Mouse (Mus musculus): Measurements from ENCODE around the gene Pitpnc1.

DNA sequence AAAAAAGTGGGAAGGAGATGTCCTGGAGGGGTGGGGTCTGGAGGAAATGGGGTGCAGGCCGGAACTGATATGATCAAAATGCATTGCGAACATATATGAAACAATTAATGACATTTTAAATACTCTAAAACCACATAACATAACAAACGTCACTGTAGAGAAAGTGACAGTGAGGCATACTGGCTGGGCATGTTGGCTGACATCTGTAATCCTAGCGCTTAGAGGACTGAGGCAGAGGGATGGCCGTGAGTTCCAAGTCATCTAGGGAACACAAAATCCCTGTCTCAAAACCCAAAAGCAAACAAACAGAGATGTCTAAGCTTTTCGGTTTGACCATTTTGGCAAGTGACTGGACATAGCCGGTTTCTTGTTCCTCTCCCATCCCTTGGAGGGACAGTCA, 59.7 kb downstream of the Pitpnc1 start:
- no peak for TF ChIP-seq EP300 (optimal IDR thresholded peaks at IDR 0.05)
- TF ChIP-seq CTCF (IDR thresholded peaks at IDR 0.05; ENCODE audit: low read depth) = no peak

Data from stomach, postnatal 0 days (tissue).